Mouse (Mus musculus): ENCODE measurements at regions not wholly inside any gene's neighbourhood (a gene's known extent, or its start where the extent isn't known, plus 50 kb on each side); places are given as distances from the start of the nearest gene placed in this dataset.

- in situ Hi-C loops (cut with MseI, MboI) = no loop called here
Measured at GRCm38 (mm10) chr15:51103948-51104347, 2780.8 kb upstream of the Gm7489 start.

GRCm38 (mm10) chr15:51104362-51104761 is 2780.3 kb upstream of the Gm7489 start:
- in situ Hi-C loops (cut with MseI, MboI) = no loop called here

GRCm38 (mm10) chr15:51104796-51105195 is 2779.9 kb upstream of the Gm7489 start:
- in situ Hi-C loops (cut with MseI, MboI) = no loop called here

GRCm38 (mm10) chr15:51105359-51106008 is 2779.2 kb upstream of the Gm7489 start:
- in situ Hi-C loops (cut with MseI, MboI) = no loop called here

- in situ Hi-C loops (cut with MseI, MboI) = no loop called here
Measured at GRCm38 (mm10) chr15:51110186-51110585, 2774.5 kb upstream of the Gm7489 start.

GRCm38 (mm10) chr15:51125896-51126295 is 2758.8 kb upstream of the Gm7489 start:
- in situ Hi-C loops (cut with MseI, MboI) = no loop called here

- in situ Hi-C loops (cut with MseI, MboI) = no loop called here
Measured at GRCm38 (mm10) chr15:51131017-51131416, 2753.7 kb upstream of the Gm7489 start.

GRCm38 (mm10) chr15:51136121-51136520 is 2748.6 kb upstream of the Gm7489 start:
- in situ Hi-C loops (cut with MseI, MboI) = no loop called here

- in situ Hi-C loops (cut with MseI, MboI) = no loop called here
Measured at GRCm38 (mm10) chr15:51139507-51139906, 2745.2 kb upstream of the Gm7489 start.

- in situ Hi-C loops (cut with MseI, MboI) = no loop called here
Measured at GRCm38 (mm10) chr15:51173976-51174620, 2710.6 kb upstream of the Gm7489 start.

- in situ Hi-C loops (cut with MseI, MboI) = no loop called here
Measured at GRCm38 (mm10) chr15:51176466-51176865, 2708.2 kb upstream of the Gm7489 start.

GRCm38 (mm10) chr15:51189134-51189533 is 2695.6 kb upstream of the Gm7489 start:
- in situ Hi-C loops (cut with MseI, MboI) = no loop called here

- in situ Hi-C loops (cut with MseI, MboI) = no loop called here
Measured at GRCm38 (mm10) chr15:51197466-51198158, 2687.1 kb upstream of the Gm7489 start.

GRCm38 (mm10) chr15:51203351-51203750 is 2681.4 kb upstream of the Gm7489 start:
- in situ Hi-C loops (cut with MseI, MboI) = no loop called here

- in situ Hi-C loops (cut with MseI, MboI) = no loop called here
Measured at GRCm38 (mm10) chr15:51206050-51206449, 2678.7 kb upstream of the Gm7489 start.

GRCm38 (mm10) chr15:51206773-51207172 is 2677.9 kb upstream of the Gm7489 start:
- in situ Hi-C loops (cut with MseI, MboI) = no loop called here

GRCm38 (mm10) chr15:51234873-51235272 is 2649.8 kb upstream of the Gm7489 start:
- in situ Hi-C loops (cut with MseI, MboI) = no loop called here

- in situ Hi-C loops (cut with MseI, MboI) = no loop called here
Measured at GRCm38 (mm10) chr15:51244596-51244995, 2640.1 kb upstream of the Gm7489 start.

- in situ Hi-C loops (cut with MseI, MboI) = no loop called here
Measured at GRCm38 (mm10) chr15:51247259-51247658, 2637.4 kb upstream of the Gm7489 start.

GRCm38 (mm10) chr15:51248034-51248788 is 2636.5 kb upstream of the Gm7489 start:
- in situ Hi-C loops (cut with MseI, MboI) = no loop called here

GRCm38 (mm10) chr15:51248789-51249040 is 2636.0 kb upstream of the Gm7489 start:
- in situ Hi-C loops (cut with MseI, MboI) = no loop called here

- in situ Hi-C loops (cut with MseI, MboI) = no loop called here
Measured at GRCm38 (mm10) chr15:51254143-51254542, 2630.6 kb upstream of the Gm7489 start.

Measured in mouse trophoblast stem cell (cell line).